Mouse (Mus musculus): Measurements from ENCODE around the gene Cdc42bpa.

DNA sequence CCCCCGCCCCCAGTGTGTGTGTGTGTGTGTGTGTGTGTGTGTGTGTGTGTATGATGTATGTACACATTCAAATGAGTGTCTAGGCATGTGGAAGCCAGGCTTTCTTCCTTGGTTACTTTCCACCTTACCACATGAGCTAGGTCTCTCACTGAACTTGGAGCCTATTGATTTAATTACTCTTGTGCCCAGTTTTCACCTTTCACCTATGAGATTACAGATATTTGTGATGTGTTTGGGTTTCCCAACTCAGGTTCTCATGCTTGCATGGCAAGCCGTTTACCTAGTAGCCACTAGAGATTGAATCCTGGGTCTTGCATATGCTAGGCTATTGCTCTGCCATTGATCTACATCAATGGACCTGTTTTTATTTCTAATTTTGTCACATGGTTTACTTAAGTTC is 57.9 kb downstream of the Cdc42bpa start:
- TF ChIP-seq EP300 (IDR thresholded peaks at IDR 0.05; ENCODE audit: insufficient read depth, low read depth, low read length) = no peak
- TF ChIP-seq CTCF (IDR thresholded peaks at IDR 0.05) = no peak

Measured in heart, adult 2 months (tissue).